Mouse (Mus musculus) pancreas, adult 10 weeks (tissue): Measurements from ENCODE around the gene Tbata. TPM values are rescaled to one million over a fixed set of nuclear protein-coding genes. Genes with fewer than 3 reads are reported as not detected.

ENCODE experiments used
- polyA plus RNA-seq: library from polyadenylated mRNA; stranded (reverse); fragments of 350-450 nt; fragmentation: Illumina TruSeq; extraction: RNeasy Lipid Tissue Mini Kit (QIAGEN cat#74804); gene quantifications from one replicate; pipeline ENCODE4 v1.2.3, GENCODE M21; 2015; ENCODE audit warnings: low read depth, low replicate concordance; ENCODE audit not compliant: insufficient read depth

The Tbata gene
- not detected for polyA plus RNA-seq

DNA sequence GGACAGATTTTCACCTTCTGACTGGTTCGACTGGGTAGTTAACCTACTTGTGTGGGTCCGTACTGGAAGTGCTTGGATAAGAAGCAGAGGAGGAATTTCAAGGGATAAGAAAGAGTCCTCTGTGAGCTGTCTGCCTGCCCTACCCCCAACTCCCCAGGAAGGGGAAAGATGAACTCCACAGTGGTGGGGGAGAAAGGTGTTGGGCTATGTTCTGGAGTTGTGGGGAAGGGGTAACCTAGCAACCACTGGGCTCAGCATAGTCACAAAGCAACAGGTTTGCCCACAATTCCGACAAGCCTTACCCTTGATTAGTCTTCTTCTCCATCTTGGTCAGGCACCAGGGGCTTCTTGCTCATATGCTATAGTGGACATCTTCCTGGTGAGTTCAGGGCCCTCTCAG, at the start of gene Tbata:
TSS of gene Tbata (plus strand) at position 301 of the 400 bp plus-strand sequence.

DNA sequence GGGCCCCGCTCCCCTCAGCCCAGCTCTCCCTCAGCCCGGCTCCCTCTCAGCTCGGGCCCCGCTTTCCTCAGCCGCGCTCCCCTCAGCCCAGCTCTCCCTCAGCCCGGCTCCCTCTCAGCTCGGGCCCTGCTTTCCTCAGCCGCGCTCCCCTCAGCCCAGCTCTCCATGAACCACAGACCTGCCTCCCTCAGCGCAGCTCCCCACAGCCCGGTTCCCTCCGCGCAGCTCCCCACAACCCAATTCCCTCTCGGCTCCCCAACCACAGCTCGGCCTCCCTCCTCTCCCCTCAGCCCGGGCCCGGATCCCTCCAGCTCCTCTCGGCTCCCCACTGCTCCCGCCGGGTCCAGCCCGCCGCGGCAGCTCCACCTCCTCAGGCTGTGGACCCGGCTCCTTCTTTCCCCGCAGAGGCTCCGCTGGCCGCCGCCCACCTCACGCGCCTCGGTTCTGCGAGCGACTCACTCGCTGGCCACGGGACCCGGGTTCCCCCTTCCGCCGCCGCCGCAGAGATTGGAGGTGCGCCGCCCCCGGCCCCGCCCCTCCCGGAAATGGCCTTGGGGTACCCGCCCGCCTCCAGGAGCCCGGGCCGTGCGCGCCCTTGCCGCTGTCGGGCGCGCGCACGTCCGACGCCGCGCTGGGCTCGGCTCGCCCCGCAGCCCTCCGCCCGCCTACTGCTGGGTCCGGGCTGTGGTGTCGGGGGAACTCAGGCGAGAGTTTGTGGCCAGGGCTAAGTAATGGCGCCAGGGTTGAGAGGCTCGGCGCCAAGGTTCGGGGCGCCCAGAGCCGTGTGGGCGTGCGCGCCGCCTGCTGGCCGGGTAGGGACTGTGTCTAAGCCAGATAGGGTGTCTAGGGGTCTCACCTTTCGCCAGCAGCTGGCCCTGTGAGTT, 24.4 kb upstream of the Tbata start, which contains the start of gene Sgpl1:
TSS of gene Sgpl1 (minus strand) at position 547 of the 884 bp plus-strand sequence.

Other genes with a start within 250 kb of the Tbata start
- gene Pcbd1, start 82.6 kb upstream of the Tbata start, polyA plus RNA-seq: 71.5 TPM
- 8.9 TPM for gene Sgpl1, start 24.3 kb upstream of the Tbata start, polyA plus RNA-seq
- 0.42 TPM for gene Adamts14, start 101.5 kb downstream of the Tbata start, polyA plus RNA-seq
- gene Prf1, start 125.9 kb downstream of the Tbata start, polyA plus RNA-seq: not detected
- 3.5 TPM for gene Pald1, start 211.6 kb downstream of the Tbata start, polyA plus RNA-seq
- gene Nodal, start 246.0 kb downstream of the Tbata start, polyA plus RNA-seq: not detected